Mouse (Mus musculus) forebrain, embryonic 14.5 days (tissue): ENCODE results near the gene Iqsec1. TPM values are rescaled to one million over a fixed set of nuclear protein-coding genes. Genes with fewer than 3 reads are reported as not detected.

ENCODE experiments used
- ATAC-seq: fragments of 200-750 bp; cut with Nextera tagmentation; 2 replicates; pipeline ENCODE4 v1.8.0; 2017; ENCODE audit warnings: mild to moderate bottlenecking, moderate library complexity
- DNase-seq: peaks from one replicate; pipeline ENCODE4 v3.0.0-alpha.2; 2015; ENCODE audit warnings: low spot score
- H3K27ac ChIP-seq: fragments of 300-500 bp; sonication (generic); 2 replicates; pipeline ENCODE4 v1.5.1; 2014; ENCODE audit warnings: low read depth, mild to moderate bottlenecking, control low read depth, low read length, moderate library complexity
- H3K27me3 ChIP-seq: fragments of 300-500 bp; sonication (generic); replicated peaks from 2 replicates; pipeline ENCODE4 v1.6.1; 2014; ENCODE audit warnings: low read length, control low read depth, mixed read lengths; ENCODE audit not compliant: control insufficient read depth, insufficient read depth
- H3K36me3 ChIP-seq: fragments of 300-500 bp; sonication (generic); 2 replicates; pipeline ENCODE4 v1.6.1; 2014; ENCODE audit warnings: low read length, control low read depth; ENCODE audit not compliant: control insufficient read depth, insufficient read depth
- H3K4me1 ChIP-seq: fragments of 300-500 bp; sonication (generic); 2 replicates; pipeline ENCODE4 v1.6.1; 2014; ENCODE audit warnings: antibody characterized with exemption, low read length, control low read depth; ENCODE audit not compliant: control insufficient read depth, insufficient read depth
- H3K4me2 ChIP-seq: fragments of 300-500 bp; sonication (generic); 2 replicates; pipeline ENCODE4 v1.6.1; 2014; ENCODE audit warnings: mild to moderate bottlenecking, control low read depth, low read length
- H3K4me3 ChIP-seq: fragments of 300-500 bp; sonication (generic); 2 replicates; pipeline ENCODE4 v1.5.1; 2014; ENCODE audit warnings: low read depth, low read length, control low read depth
- H3K9ac ChIP-seq: fragments of 300-500 bp; sonication (generic); 2 replicates; pipeline ENCODE4 v1.6.1; 2014; ENCODE audit warnings: mild to moderate bottlenecking, low read length, control low read depth, moderate library complexity
- H3K9me3 ChIP-seq: fragments of 300-500 bp; sonication (generic); replicated peaks from 2 replicates; pipeline ENCODE4 v1.6.1; 2016; ENCODE audit warnings: low read length, control low read depth, mixed read lengths; ENCODE audit not compliant: control insufficient read depth
- WGBS: fragments of 180-500 bp; shearing (Covaris S2); extraction: QIAGEN DNeasy Blood & Tissue Kit; methylation state at CpG from one replicate; pipeline ENCODE4 v1.1.7; 2014; 5-methylcytosine and 5-hydroxymethylcytosine counted together
- polyA plus RNA-seq: library from polyadenylated mRNA; unstranded; fragments of >200 nt; fragmentation: Nextera tagmentation; extraction: Ambion mirVana; gene quantifications from 2 replicates; pipeline ENCODE4 v1.2.1, GENCODE M21; 2014

Iqsec1 gene
- polyA plus RNA-seq, 1 experiment from 2014 or later = 15.0 TPM

GRCm38 (mm10) chr6:90625207-90625994 is 363.1 kb downstream of the Iqsec1 start:
- H3K27ac ChIP-seq = no peak overlapping the region
- H3K4me2 ChIP-seq = no peak overlapping the region
- ATAC-seq = no peak
- H3K4me1 ChIP-seq = no peaks in the 10 kb centered on the region
- H3K36me3 ChIP-seq = no peaks in the 10 kb centered on the region
- H3K9me3 ChIP-seq = no peaks in the 10 kb centered on the region
- no peak overlapping the region for H3K4me3 ChIP-seq
- 76% methylated on average over 7 of the region's 7 CpGs for WGBS
- no peak for DNase-seq
- H3K9ac ChIP-seq = no peak overlapping the region
- no peaks in the 10 kb centered on the region for H3K27me3 ChIP-seq

DNA sequence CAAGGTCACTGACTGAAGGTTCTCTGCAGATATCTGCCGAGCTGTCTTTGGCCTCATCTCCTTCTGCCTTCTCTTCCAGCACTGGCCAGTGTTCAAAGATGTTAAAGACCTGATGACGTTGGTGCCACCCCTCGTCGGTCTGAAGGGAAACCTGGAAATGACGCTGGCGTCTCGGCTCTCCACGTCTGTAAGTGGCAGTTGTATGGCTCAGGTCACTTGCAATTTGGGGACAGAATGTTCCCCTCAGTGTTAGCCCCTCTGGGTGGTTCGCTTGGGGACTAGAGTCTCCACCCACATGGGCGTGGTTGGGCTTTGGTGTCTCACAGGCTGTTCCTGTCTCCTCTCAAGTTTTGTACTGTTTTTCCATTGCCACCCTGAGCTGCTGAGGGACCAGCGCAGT is 363.8 kb downstream of the Iqsec1 start:
- Histone ChIP-seq H3K27me3 (no peaks in the 10 kb centered on the region), H3K36me3 (no peaks in the 10 kb centered on the region), H3K27ac (no peak overlapping the region), H3K4me2 (no peak overlapping the region), H3K9me3 (no peaks in the 10 kb centered on the region), H3K9ac (no peak overlapping the region), H3K4me1 (no peaks in the 10 kb centered on the region), H3K4me3 (no peak overlapping the region)
- ATAC-seq = no peak
- DNase-seq = no peak
- WGBS = 77% methylated on average over 11 of the region's 11 CpGs

GRCm38 (mm10) chr6:90624184-90624583 is 364.3 kb downstream of the Iqsec1 start:
- Histone ChIP-seq H3K4me1 (no peaks in the 10 kb centered on the region), H3K36me3 (no peaks in the 10 kb centered on the region), H3K9me3 (no peaks in the 10 kb centered on the region), H3K9ac (no peak overlapping the region), H3K27ac (no peak overlapping the region), H3K4me3 (no peak overlapping the region), H3K27me3 (no peaks in the 10 kb centered on the region), H3K4me2 (no peak overlapping the region)
- 89% methylated on average over 6 of the region's 6 CpGs for WGBS
- no peak for ATAC-seq
- DNase-seq = no peak

- Histone ChIP-seq H3K4me2 (no peak overlapping the region), H3K9me3 (no peaks in the 10 kb centered on the region), H3K9ac (no peak overlapping the region), H3K4me1 (no peaks in the 10 kb centered on the region), H3K36me3 (no peaks in the 10 kb centered on the region), H3K4me3 (no peak overlapping the region), H3K27me3 (no peaks in the 10 kb centered on the region), H3K27ac (no peak overlapping the region)
- WGBS = 82% methylated on average over 5 of the region's 5 CpGs
- ATAC-seq (no peak), DNase-seq (no peak)
These were observed 365.0 kb downstream of the Iqsec1 start for GRCm38 (mm10) chr6:90623456-90623836.

GRCm38 (mm10) chr6:90622758-90623455 is 365.6 kb downstream of the Iqsec1 start:
- Histone ChIP-seq H3K36me3 (no peaks in the 10 kb centered on the region), H3K9me3 (no peaks in the 10 kb centered on the region), H3K27me3 (no peaks in the 10 kb centered on the region), H3K4me2 (no peak overlapping the region), H3K9ac (no peak overlapping the region), H3K27ac (no peak overlapping the region), H3K4me3 (no peak overlapping the region), H3K4me1 (no peaks in the 10 kb centered on the region)
- ATAC-seq (no peak), DNase-seq (no peak)
- 39% methylated on average over 11 of the region's 11 CpGs for WGBS

- WGBS = 91% methylated on average over 6 of the region's 6 CpGs
- Histone ChIP-seq H3K4me2 (no peak overlapping the region), H3K27me3 (no peaks in the 10 kb centered on the region), H3K4me3 (no peak overlapping the region), H3K9ac (no peak overlapping the region), H3K9me3 (no peaks in the 10 kb centered on the region), H3K4me1 (no peaks in the 10 kb centered on the region), H3K36me3 (no peaks in the 10 kb centered on the region), H3K27ac (no peak overlapping the region)
- DNase-seq = no peak
- ATAC-seq = no peak
These were observed 366.9 kb downstream of the Iqsec1 start for GRCm38 (mm10) chr6:90621584-90621890.

DNA sequence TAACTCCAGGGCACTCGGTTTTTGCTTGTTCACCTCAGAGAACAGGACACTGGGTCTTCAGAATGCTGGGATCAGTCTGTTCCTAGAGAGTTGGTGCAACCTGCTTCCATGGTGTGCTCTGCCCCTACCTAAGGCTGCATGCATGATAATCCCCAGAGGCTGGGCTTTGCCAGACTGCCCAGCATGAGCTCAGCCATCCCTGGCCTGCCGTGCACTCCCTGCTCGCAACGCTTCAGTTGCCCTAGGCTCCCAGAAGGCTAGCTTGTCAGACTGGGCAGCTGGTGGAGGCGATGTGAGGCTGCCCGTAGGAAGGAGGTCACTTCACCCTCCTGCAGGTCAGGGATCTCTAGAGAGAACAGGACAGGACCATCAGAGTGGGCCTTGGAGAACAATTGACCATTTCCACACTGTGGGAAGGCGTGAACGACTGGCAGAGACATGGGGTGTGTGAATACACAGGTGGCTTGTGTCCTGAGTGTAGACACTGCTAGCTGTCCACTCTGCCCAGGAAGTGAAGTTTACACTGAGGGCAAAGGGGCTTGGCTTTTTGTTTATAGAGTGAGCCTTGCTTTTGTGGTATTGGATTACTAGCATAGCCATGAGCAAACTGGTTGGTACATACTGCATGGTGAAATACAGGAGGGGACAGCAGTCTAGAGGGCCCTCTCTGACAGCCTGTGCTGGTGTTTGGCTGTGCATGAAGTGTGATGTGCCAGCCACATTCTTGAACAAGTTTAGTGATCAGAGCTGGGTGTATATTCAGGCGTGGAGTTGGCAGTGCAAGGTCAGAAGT is 367.5 kb downstream of the Iqsec1 start:
- Histone ChIP-seq H3K9ac (no peak overlapping the region), H3K27me3 (no peaks in the 10 kb centered on the region), H3K4me3 (no peak overlapping the region), H3K27ac (no peak overlapping the region), H3K4me2 (no peak overlapping the region), H3K4me1 (no peaks in the 10 kb centered on the region), H3K36me3 (no peaks in the 10 kb centered on the region), H3K9me3 (no peaks in the 10 kb centered on the region)
- ATAC-seq (no peak), DNase-seq (no peak)
- 48% methylated on average over 9 of the region's 9 CpGs for WGBS

- 72% methylated on average over 5 of the region's 5 CpGs for WGBS
These were observed 368.5 kb downstream of the Iqsec1 start for GRCm38 (mm10) chr6:90619936-90620335.

More at GRCm38 (mm10) chr6:90619936-90620335, 368.5 kb downstream of the Iqsec1 start:
- H3K27ac ChIP-seq = no peak overlapping the region
- H3K4me2 ChIP-seq = no peak overlapping the region
- no peak overlapping the region for H3K9ac ChIP-seq
- no peaks in the 10 kb centered on the region for H3K9me3 ChIP-seq
- no peaks in the 10 kb centered on the region for H3K27me3 ChIP-seq
- H3K4me1 ChIP-seq = no peaks in the 10 kb centered on the region
- no peak overlapping the region for H3K4me3 ChIP-seq
- ATAC-seq = no peak
- no peak for DNase-seq
- no peaks in the 10 kb centered on the region for H3K36me3 ChIP-seq
